Mouse (Mus musculus): ENCODE results near the gene Usp30.
A peak's percentile ranks its signal among the peaks of the same experiment; 100 is the strongest.

Gene Usp30

DNA sequence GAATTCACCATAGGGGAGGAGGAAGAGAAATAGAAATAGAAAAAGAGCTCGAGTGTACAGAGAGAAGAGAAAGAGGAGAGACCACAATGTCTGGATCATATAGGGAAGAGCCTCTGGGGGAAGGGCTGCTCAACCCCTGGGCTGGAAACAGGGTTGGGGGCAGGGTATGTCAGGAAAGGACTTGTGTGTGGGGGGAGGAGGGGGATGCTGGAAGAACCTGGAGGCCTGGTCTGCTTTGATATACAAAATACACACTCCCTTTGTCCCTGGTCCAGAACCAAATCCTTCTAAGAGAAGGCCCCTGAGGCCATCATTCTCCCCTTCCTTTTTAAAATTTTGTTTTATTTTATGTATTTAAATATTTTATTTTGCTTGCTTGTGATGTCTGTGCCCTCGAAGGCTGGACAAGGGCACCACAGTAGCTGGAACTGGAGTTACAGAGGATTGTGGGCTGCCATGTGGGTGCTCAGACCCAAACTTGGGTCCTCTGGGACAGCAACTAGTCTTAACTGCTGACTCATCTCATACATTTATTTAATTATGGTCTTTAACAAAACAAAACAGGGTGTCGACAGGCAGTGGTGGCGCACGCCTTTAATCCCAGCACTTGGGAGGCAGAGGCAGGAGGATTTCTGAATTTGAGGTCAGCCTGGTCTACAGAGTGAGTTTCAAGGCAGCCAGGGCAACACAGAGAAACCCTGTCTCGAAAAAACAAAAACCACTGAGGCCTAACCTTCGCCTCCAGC lies 61.4 kb downstream of the Usp30 start:
- DNase-seq (ENCODE audit: low read depth in 2 of 2, low spot score in 2 of 2), result no peak

DNA sequence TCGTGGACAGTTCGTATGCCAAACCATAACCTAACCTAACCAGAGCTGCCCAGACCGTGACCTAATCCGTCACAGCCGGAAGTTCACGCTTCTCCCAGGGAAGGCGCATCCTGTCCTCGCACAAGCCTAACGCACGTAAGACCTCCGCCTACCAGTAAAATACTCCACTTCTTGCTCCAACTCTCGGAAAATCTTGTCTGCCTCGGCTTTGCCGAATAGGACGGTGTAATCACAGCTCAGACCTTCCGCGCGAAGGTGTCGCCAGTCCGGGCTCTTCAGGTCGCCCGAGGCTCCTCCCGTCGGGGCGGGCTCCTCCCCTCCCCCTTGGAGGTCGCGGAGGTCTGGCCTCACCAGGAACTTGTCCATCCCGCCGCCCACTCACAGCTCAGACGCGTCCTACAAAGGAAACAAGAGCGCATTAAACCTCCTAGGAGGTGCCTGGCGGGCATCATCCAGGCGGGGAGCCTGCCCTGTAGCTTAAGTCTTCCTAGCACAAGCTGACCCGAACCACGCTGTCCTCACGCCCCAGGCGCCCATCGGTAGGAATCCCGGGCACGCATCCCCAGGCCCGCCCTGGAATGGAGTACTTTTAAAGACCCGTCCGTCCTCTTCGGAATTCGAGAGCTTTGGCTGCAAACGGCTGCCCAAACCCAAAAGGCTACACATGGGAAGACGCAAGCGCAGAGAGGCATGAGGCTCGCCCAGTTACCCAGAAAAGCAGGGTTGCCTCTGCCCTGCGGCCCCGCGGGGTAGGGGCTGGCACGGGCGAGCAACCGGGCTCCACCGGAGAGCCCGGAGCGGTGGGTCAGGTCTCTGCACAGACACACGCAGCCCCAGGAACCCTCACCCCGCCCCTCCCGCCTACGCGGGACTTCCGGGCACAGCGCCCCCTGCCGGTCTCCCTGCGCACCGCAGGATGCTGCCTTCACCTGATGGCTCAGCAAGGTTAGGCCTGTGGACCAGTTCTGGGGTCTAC lies 62.4 kb downstream of the Usp30 start, which contains the start of gene Alkbh2:
Alkbh2 (minus strand) TSS at position 845 of the 976 bp plus-strand sequence.
- DNase-seq (ENCODE audit: low read depth in 2 of 2, low spot score in 2 of 2), result peak; percentile 88 to 92

DNA sequence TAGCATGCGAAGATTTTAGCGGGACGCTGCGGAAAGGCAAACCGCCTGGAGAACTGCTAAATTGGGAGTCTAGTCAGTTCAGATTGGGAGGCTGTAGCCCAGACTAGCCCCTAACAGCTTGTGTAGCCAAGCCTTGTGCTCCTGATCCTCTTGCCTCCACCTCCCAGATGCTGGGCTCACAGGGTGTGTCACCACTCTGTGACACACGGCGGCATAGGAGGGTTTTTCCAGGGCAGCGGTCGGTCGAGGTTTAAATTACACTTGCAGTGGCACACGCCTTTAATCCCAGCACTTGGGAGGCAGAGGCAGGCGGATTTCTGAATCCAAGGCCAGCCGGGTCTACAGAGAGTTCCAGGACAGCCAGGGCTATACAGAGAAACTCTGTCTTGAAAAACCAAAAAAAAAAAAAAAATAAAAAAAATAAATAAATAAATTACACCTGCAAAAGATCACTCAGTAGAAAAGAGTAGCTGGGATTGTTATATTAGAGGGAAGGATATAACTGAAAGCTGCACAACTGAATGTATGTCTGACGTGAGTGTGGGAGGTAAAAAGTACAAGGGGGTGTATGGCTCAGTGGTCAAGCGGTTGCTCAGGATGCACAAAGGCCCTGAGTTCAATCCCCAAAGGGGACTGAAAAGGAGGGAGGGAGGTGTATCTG lies 64.4 kb downstream of the Usp30 start:
- no peak for DNase-seq (ENCODE audit: low read depth in 2 of 2, low spot score in 2 of 2)

DNA sequence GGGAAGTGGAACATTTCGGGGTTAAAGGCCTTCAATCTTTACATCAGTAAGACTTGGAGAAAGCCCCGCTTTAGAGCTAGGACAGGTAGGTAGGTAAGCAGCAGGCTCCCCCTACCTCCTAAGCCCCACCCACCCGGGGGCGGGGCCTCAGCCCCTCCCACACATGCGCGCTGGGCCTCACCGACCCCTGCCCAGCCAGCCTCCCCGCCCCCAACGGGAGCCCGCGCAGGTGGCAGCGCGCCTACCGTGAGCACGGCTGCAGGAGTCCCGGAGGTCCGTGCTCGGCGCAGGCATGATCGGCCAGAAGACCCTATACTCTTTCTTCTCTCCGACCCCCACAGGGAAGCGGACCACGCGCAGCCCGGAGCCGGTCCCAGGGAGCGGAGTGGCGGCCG lies 64.9 kb downstream of the Usp30 start, which contains the start of gene Ung:
Ung (plus strand) TSS at position 176 of the 395 bp plus-strand sequence.
- peak; percentile 53 to 77 for DNase-seq (ENCODE audit: low read depth in 2 of 2, low spot score in 2 of 2)

DNA sequence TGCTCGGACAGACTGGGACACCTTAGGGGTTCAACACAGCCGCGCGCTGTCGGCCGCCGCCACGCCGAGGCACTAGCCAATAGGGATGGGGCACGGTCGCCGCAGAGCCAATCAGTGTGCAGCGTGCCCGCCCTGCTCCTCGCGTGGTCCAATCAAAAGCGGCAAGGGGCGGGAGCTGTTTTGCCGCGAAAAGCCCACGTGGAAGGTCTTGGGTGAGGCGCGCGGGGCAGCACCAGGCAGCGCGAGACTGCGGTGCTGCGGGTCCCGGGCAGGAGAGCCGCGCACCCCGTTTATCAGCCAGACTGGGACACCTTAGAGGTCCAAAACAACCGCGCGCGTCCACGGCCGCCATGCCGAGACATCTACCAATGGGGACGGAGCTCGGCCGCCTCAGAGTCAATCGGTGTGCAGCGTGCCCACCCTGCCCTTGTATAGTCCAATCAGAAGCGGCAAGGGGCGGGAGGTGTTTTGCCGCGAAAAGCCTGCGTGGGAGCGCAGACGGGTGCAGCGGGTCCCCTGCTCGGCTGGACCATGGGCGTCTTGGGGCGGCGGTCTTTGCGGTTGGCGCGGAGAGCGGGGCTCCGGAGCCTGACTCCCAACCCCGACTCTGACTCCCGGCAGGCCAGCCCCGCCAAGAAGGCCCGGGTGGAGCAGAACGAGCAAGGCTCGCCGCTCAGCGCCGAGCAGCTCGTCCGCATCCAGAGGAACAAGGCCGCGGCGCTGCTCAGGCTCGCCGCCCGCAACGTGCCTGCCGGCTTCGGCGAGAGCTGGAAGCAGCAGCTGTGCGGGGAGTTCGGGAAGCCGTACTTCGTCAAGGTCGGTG lies 65.6 kb downstream of the Usp30 start:
- peak; percentile 90 to 93 for DNase-seq (ENCODE audit: low read depth in 2 of 2, low spot score in 2 of 2)

DNA sequence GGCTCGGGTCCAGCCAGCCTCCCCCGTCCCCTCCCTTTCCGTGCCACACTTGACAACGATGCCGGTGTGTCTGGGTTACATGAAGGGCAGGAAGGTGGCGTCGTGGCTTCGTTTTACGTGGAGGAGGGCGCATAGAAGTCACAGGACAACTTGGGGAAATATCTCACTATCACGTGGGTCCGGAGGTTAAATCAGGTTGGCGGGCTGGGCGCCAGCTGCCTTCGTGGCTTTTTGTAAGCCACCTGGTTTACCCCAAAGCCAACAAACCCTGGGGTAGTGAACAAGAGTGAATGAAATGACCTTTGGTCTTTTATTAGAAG lies 66.2 kb downstream of the Usp30 start:
- DNase-seq (ENCODE audit: low read depth in 2 of 2, low spot score in 2 of 2), result peak; percentile 65 to 76

DNA sequence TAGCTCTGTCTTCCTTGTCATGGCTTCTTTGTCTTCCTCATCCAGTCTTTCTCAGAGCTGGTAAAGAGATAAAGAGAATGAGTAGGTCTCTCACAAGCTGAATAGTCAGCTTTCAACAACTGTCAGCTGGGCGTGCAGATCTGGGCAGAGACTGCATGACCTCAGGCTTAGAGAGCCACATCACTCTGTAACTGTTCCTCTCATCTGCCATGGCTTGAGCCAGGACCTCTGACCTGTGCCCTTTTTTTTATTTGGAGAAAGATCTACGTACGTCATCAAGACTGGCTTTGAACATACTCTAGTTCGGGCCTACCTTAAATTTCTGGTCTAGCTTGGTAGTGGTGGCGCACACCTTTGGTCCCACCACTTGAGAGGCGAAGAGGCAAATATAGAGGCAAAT lies 67.6 kb downstream of the Usp30 start:
- DNase-seq (ENCODE audit: low read depth in 2 of 2, low spot score in 2 of 2), result no peak

DNA sequence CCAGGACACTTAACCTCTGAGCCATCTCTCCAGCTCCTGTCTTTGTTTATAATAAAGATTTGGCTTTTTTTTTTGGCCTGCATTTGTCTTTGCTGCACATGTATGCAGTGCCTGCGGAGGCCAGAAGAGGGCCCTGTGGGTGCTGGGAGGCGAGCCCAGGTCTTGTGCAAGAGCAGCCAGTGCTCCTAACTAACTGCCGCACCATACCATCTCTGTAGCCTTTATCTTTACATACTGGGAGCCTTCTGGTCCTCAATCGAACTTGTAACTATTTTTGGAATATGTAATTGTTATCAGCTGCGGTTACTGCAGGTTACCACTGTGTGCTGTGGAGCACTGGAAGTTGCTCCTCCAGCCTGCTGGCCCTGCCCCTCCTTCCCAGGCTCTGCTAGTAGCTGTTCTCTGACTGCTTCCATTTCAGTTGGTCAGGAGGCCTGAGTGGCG lies 68.9 kb downstream of the Usp30 start:
- DNase-seq (ENCODE audit: low read depth in 2 of 2, low spot score in 2 of 2), result peak in 1 of 2 experiments; percentile 11

DNA sequence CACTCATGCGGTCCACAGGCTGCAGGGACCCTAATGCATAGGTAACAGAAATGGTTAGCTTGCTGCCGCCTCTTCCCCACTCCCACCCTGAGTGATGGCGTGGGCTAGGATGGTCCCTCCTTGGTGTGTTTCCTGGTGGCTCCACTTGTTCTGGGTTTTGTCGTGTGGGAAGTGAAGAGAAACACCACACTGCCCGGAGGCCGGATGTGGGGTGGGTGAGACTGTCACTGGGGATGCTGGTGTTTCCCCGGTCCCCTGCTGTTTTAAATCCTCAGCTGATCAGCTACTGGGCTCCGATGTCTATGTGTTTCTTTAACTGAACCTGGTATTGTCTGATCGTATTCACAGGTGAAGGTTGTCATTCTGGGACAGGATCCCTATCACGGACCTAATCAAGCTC lies 70.3 kb downstream of the Usp30 start:
- DNase-seq (ENCODE audit: low read depth in 2 of 2, low spot score in 2 of 2), result no peak

DNA sequence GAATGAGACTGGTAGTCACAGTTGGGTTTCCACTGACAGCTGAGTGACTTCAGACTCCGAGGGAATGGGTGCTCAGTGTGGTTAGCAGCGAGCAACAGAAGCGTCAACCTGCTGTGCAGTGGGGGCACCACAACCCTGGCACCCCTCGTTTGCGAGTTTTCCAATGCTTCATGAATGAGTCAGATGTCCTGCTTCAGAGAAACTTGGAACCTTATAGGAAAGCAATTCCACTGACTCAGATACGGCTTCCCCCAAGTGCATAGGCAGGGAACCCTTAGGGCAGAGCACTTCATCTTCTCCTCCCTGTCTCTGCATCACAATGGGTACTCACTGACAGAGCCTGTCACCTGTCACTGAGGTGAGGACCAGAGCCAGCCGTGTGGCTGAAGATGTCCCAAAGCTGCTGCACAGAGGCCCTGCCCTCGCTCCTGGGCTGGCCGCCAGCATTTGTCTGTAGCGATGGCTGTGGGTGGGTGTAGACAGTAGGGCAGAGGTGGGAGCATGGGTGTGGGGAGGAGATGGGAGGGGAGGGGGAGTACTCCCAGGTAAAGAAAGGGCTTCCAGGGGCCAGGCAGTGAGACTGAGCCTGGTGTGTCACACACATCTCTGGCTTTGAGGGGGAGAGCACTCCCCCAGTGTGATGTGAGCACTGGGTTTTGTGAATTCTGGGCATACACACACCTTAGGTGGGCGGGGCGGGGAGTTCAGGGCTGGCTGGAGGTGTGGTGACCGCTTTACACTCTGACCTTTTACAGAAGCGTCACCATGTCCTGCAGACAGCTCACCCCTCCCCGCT lies 72.4 kb downstream of the Usp30 start:
- no peak for DNase-seq (ENCODE audit: low read depth in 2 of 2, low spot score in 2 of 2)

DNA sequence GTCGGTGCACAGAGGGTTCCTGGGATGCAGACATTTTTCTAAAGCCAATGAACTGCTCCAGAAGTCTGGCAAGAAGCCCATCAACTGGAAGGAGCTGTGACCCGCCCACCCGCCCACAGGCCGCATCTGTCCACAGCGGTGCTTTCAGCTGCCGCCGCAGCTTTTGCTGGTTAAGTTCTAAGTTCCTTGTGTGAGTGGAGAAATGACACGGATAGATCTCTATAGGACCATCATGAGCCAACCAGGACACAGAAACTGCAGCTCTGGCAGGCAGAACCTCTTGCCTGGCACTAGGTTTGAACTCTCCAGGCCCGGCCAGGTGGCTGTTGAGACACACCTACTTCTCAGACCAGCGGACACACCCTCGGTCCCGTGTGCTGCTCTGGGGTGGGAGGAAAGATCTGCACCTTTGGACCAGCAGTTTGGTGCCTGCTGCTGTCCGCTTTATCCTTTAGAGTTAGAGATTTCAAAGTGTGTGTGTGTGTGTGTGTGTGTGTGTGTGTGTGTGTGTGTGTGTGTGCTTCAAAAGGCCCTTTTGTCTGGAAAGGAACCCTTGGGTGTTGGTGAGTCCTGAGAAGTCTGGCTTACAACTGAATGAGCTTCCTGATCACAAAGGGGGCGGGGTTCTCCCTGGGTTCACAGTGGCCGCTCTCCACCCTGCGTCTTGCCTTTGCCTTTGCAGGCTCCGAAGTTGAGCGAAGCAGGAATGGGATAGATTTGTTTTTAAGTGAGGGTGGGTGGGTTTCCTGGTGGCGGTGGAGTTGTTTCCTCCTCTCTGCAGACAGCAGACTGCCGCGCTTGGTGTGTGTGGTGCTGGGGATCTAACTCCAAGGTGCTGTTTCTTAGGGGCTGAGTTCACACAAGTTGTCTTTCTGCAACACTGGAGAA lies 73.3 kb downstream of the Usp30 start:
- DNase-seq (ENCODE audit: low read depth in 2 of 2, low spot score in 2 of 2), result no peak

DNA sequence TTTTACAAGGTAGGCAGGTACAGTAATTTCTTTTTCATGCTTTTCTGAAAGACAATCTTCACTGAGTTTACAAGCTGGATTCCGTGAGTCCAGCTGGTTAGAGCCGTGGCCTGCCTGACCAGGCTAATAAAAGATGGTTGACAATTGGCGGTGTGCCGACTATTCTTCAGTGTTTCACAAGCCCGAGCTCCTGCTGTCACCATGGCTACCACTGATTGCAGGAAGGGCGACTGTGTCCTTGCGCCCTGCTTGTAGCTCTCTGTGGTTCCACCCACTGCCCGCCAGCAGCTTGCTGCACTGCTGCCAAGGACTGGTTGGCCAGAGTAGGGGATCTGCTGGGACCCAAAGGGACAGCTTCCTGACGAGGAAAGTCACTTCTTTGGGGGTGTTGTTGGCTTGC lies 73.9 kb downstream of the Usp30 start:
- DNase-seq (ENCODE audit: low read depth in 2 of 2, low spot score in 2 of 2), result no peak

DNA sequence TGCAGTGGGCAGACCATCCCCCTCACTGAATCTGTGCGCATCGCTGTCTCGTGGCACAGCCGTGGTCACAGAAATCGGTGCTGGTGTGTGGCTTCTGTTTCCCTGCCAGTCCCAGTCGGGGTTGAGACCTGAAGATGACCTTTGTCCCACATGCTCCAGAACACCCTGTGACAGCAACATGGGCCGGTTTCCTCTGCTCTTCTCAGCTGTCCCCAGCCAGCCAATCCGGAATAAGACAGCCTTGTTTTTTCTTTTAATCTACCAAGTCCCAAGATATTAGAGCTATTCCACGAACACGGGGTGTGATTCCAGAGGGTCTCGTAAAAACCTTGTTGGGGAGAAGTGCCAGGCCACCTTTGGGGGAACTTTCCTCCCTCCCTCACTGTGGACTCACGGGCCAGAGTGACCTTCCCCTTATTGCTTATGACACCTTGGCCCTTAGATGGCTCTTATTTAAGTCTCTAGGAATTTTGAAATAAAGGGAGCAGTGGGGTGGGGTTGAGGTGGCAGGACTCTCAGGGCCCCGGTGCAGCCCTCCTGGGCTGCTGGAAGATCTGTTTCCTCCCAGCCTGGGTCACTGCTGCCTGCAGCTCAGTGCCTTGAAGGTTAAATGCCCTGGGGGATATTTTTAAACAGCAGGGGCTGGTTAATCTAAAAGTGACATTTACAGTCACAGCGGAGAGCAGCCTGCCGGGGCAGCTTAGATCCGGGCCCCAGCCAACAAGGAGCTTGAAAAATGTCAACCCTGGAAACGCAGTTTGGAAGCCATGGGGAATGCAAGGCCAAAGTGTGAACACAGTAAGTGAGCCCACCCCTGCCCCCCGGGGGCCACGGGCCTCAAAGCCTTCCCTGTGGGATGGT lies 81.0 kb downstream of the Usp30 start, which contains the start of gene Acacb:
Acacb (plus strand) TSS at position 508 of the 861 bp plus-strand sequence.
- no peak for DNase-seq (ENCODE audit: low read depth in 2 of 2, low spot score in 2 of 2)

DNA sequence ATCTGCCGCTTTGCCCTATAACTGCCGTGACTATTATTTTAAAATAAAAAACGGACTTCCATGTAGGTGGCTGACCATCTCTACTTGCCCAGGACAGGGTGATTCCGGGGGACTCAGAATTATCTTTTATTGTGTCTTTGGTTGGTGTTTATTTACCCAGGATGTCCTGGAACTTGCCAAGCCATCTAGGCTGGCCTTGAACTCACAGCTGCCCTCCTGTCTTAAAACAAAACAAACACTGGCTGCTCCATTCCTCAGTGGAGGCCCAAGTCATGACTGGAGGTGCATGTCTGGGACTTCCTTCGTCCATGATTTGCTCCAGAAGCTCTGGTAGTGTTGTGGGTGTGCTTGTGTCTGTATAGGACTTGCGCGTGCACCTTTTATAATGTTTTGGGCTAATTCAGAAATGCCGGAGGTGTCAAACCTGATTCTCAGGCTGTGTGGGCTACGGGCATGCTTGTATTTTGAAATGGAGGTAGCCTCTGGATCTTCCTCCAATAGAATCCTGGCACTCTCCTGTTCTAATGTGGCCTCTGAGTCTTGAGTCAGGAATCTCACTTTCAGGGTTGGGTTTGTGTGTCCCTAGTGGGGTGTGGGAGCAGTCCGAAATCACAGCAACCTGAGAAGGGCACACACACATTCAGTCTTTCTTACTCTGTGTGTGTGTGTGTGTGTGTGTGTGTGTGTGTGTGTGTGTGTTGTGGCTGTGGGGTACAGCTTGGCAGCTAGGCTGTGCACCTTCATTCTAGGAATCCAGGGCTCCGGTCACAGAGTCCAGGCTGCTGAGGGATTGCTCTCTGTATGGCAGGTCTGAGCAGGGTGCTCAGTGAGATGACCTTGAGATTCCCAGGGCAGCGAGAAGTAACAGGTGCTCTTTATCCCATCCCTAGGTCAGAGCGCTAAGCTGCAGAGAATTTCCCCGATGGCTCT lies 82.0 kb downstream of the Usp30 start:
- DNase-seq (ENCODE audit: low read depth in 2 of 2, low spot score in 2 of 2), result no peak

DNA sequence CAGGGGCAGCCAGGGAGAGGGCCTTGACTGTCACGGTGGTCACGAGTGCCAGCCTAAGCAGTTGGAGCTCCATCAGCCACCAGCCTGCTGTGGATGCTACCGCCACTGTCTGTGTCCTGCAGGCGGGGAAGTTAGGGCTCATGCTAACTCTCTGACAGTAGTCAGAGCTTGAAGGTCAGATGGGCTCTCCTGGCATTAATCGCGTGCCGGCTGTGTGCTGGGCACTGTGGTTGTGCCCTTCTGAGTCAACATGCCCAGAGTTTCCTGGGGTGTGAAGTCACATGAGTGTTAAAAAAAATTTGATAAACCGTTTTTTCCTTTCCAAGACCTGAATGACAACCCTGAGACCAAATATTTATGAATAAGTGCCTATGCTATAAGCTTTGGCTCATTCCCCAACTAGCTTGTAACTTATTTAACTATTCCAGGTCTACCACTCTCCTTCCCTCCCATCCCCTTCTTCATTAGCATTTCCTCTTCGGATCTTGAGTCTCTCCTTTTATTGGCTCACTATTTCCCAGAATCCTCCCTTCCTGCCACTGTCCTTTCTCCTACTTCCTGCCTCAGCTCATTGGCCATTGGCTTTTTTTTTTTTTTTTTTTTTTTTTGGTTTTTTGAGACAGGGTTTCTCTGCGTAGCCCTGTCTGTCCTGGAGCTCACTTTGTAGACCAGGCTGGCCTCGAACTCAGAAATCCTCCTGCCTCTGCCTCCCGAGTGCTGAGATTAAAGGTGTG lies 87.3 kb downstream of the Usp30 start:
- DNase-seq (ENCODE audit: low read depth in 2 of 2, low spot score in 2 of 2), result no peak

DNA sequence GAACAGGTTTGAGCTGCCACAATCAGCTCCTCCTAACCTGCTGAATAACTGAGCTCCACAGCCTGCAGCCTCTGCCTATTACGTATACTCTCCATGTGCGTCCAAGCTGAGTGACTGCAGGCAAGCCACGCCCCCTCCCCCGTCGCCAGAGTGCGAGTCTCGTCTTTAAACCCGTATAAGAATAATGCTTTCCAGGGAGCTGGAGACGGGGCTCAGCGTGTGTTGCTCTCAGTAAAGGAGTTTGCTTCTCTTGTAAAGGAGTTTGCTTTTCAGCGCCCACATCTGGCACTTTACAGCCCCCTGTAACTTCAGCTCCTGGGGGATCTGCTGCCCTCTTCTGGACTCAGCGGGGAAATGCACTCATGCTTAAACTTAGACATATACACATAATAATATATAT lies 88.2 kb downstream of the Usp30 start:
- DNase-seq (ENCODE audit: low read depth in 2 of 2, low spot score in 2 of 2), result no peak
